ENCODE assay signal across 9 mouse cellular contexts in the genomic region with DNA sequence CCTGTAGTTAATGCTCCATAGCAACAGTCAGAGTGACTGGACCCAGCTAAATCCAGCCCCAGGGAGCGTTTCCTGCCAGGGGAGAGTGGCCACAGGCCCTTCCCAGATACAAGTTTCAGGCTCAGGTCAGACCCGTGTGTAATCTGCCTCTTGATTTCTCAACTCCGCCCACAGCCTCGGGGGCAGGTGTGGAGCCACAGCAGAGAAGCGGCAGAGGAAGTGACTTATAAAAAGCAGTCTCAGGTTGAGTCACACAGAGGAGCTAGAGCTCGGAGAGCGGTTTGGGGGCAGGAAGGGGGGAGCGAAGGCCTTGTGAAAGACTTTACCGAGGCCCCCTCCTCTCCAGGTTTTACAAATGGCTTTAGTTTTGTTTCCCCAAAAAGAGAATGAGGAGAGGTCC. TPM values are rescaled to one million over a fixed set of nuclear protein-coding genes. Genes with fewer than 3 reads are reported as not detected.
DNase-seq lines count a peak whose midpoint lies in the region; ATAC-seq and TF ChIP-seq lines count a peak whose summit lies in the region.
"Had no signal": no experiment of that assay in that cellular context is flagged by ENCODE, and none has a peak within 500 bp of the region (broad histone marks: within the 10 kb centered on the region; RNA-seq: fewer than 3 reads in every experiment).

No protein-coding gene starts in this region.

- H3K9ac ChIP-seq in kidney, embryonic 16.5 days (replicated peaks; ENCODE audit: low read length), result 0 out of 2 replicates have a peak overlapping the region, but pooled peaks have one; percentile 8
- H3K9ac ChIP-seq in MEL (ENCODE audit: control insufficient read depth, low read depth, low read length, poor library complexity, severe bottlenecking), result peak overlapping the region; percentile 21; the same call in 1 of the 2 replicates
- H3K9ac ChIP-seq in liver, embryonic 12.5 days, result no peak overlapping the region
- H3K9ac ChIP-seq: limb, embryonic 12.5 days had no signal

- no peaks in the 10 kb centered on the region for H3K27me3 ChIP-seq in kidney, embryonic 16.5 days (ENCODE audit: insufficient read depth, low read length)
- H3K27me3 ChIP-seq in MEL (ENCODE audit: control insufficient read depth in 1 of 2, insufficient read depth in 2 of 2, low read length in 2 of 2), result no peaks in the 10 kb centered on the region
- no peaks in the 10 kb centered on the region for H3K27me3 ChIP-seq in liver, embryonic 12.5 days (replicated peaks)
- no peaks in the 10 kb centered on the region for H3K27me3 ChIP-seq in splenic B cell, adult 2 months (ENCODE audit: control insufficient read depth, insufficient read depth, low read length, poor library complexity, severe bottlenecking)
- H3K27me3 ChIP-seq: limb, embryonic 12.5 days had no signal

- no peak for DNase-seq in kidney, adult 18-20 months
- peak; percentile 69 for DNase-seq in MEL (ENCODE audit: low read depth, low spot score)
- peak; percentile 92 for DNase-seq in splenic B cell, adult 2 months (ENCODE audit: low read depth, low spot score)
- DNase-seq in cerebellum, adult 11-12 months, result no peak
- DNase-seq in cerebellum, postnatal 25 days, result no peak
- no peak for DNase-seq in layer of hippocampus, adult 8-10 months (ENCODE audit: low spot score in 2 of 2)

- no peaks in the 10 kb centered on the region for H3K4me1 ChIP-seq in kidney, embryonic 16.5 days (ENCODE audit: insufficient read depth, low read length)
- peaks cover 2 to 14% of the 10 kb centered on the region in 2 experiments; a peak in 3 of 4 replicates for H3K4me1 ChIP-seq in MEL (ENCODE audit: control insufficient read depth in 1 of 2, insufficient read depth in 2 of 2, low read length in 2 of 2)
- H3K4me1 ChIP-seq in liver, embryonic 12.5 days, result peaks cover 20% of the 10 kb centered on the region

- TF ChIP-seq POLR2A in MEL (IDR thresholded peaks at IDR 0.05; ENCODE audit: control insufficient read depth in 1 of 2, insufficient read depth in 1 of 2, low read depth in 1 of 2, low read length in 2 of 2, poor library complexity in 1 of 2), result no peak

- no peak for ATAC-seq in kidney, embryonic 16.5 days (ENCODE audit: low FRiP score, low TSS enrichment)
- no peak for ATAC-seq in liver, embryonic 12.5 days

- H3K27ac ChIP-seq in kidney, embryonic 16.5 days (ENCODE audit: low read length), result no peak overlapping the region
- no peak overlapping the region for H3K27ac ChIP-seq in MEL (ENCODE audit: control insufficient read depth, low read depth, low read length)
- 0 out of 2 replicates have a peak overlapping the region, but pooled peaks have one; percentile 20 for H3K27ac ChIP-seq in liver, embryonic 12.5 days
- H3K27ac ChIP-seq: limb, embryonic 12.5 days had no signal

- no peak overlapping the region for H3K4me3 ChIP-seq in kidney, embryonic 16.5 days (ENCODE audit: low read length)
- peak overlapping the region in 1 of 2 experiments; percentile 15; a peak in 1 of 4 replicates for H3K4me3 ChIP-seq in MEL (ENCODE audit: control insufficient read depth in 1 of 2, insufficient read depth in 1 of 2, low read depth in 2 of 2, low read length in 2 of 2)
- H3K4me3 ChIP-seq in liver, embryonic 12.5 days, result no peak overlapping the region
- H3K4me3 ChIP-seq: limb, embryonic 12.5 days had no signal

- no peak for TF ChIP-seq RAD21 in MEL (IDR thresholded peaks at IDR 0.05; ENCODE audit: low read depth, low read length)

- no peak for TF ChIP-seq CTCF in MEL (IDR thresholded peaks at IDR 0.05 in 2 of 3, conservative IDR thresholded peaks at IDR 0.05 in 1 of 3; ENCODE audit: control insufficient read depth in 1 of 3, insufficient read depth in 1 of 3, low read depth in 2 of 3, low read length in 3 of 3, poor library complexity in 1 of 3, severe bottlenecking in 1 of 3)

- H3K36me3 ChIP-seq in kidney, embryonic 16.5 days (ENCODE audit: insufficient read depth, low read length), result no peaks in the 10 kb centered on the region
- peaks cover 0 to 2% of the 10 kb centered on the region in 2 experiments; a peak in 2 of 4 replicates for H3K36me3 ChIP-seq in MEL (ENCODE audit: control insufficient read depth in 1 of 2, insufficient read depth in 2 of 2, low read length in 2 of 2)
- no peaks in the 10 kb centered on the region for H3K36me3 ChIP-seq in liver, embryonic 12.5 days
- no peaks in the 10 kb centered on the region for H3K36me3 ChIP-seq in splenic B cell, adult 2 months (ENCODE audit: control insufficient read depth, insufficient read depth, low read length, poor library complexity, severe bottlenecking)
- H3K36me3 ChIP-seq: limb, embryonic 12.5 days had no signal

- H3K79me2 ChIP-seq in MEL (ENCODE audit: control insufficient read depth, insufficient read depth, low read length, poor library complexity), result no peaks in the 10 kb centered on the region

- H3K4me2 ChIP-seq in kidney, embryonic 16.5 days (replicated peaks; ENCODE audit: low read depth, low read length), result no peak overlapping the region
- no peak overlapping the region for H3K4me2 ChIP-seq in liver, embryonic 12.5 days
- H3K4me2 ChIP-seq: limb, embryonic 12.5 days had no signal

- WGBS in kidney, embryonic 16.5 days, result 31% methylated on average over 9 of the region's 9 CpGs
- WGBS in liver, embryonic 12.5 days (ENCODE audit: insufficient replicate concordance), result 19% methylated on average over 9 of the region's 9 CpGs

- no peaks in the 10 kb centered on the region for H3K9me3 ChIP-seq in kidney, embryonic 16.5 days (ENCODE audit: low read length)
- no peaks in the 10 kb centered on the region for H3K9me3 ChIP-seq in MEL (replicated peaks; ENCODE audit: insufficient read depth, low read length)
- no peaks in the 10 kb centered on the region for H3K9me3 ChIP-seq in liver, embryonic 12.5 days (replicated peaks)
- H3K9me3 ChIP-seq: limb, embryonic 12.5 days had no signal

- no peak for TF ChIP-seq EP300 in MEL (IDR thresholded peaks at IDR 0.05; ENCODE audit: low read depth in 1 of 2, low read length in 2 of 2)

TF ChIP-seq in MEL, 35 proteins besides CTCF, POLR2A, EP300 and RAD21:
- TF ChIP-seq MYB (IDR thresholded peaks at IDR 0.05; ENCODE audit: low read depth, low read length), result no peak

RNA-seq across cellular contexts. Expression of a gene that starts 46.6 kb away (rescaled TPM):
- polyA plus RNA-seq in kidney, embryonic 16.5 days (2015; fragmentation: Nextera tagmentation; extraction: Ambion mirVana), result 52.0 and 53.4 TPM in 2 replicates
- total RNA-seq in MEL (2012; rRNA removed), result 45.3 and 45.7 TPM in 2 replicates
- polyA plus RNA-seq in MEL (2012; ENCODE audit: insufficient read depth in 1 of 2, insufficient read length in 2 of 2, low read depth in 1 of 2, low replicate concordance in 2 of 2, missing spikeins in 1 of 2), result 10 to 100 TPM in 1 of 2 experiments, not detected in 1; 68.9 TPM
- polyA plus RNA-seq in liver, embryonic 12.5 days (2016; fragmentation: Nextera tagmentation; extraction: Ambion mirVana), result 60.9 and 63.1 TPM in 2 replicates
- total RNA-seq in layer of hippocampus, adult 8-10 months (2022), result 10 to 100 TPM; 12.6 to 27.6 (median 19.4) TPM

Comparison
In these comparisons a context has a peak if more than half of its experiments do, and no peak if none do; other contexts are left out.
1. DNase-seq: peak in MEL (single experiment) and splenic B cell, adult 2 months (single experiment); none in kidney, adult 18-20 months (single experiment), cerebellum, adult 11-12 months (single experiment), cerebellum, postnatal 25 days (0 of 2) and layer of hippocampus, adult 8-10 months (0 of 2).